Mouse (Mus musculus) embryo, embryonic 11 days (tissue): ENCODE data around the gene St8sia6.

Experiments
- DNase-seq: peaks from one replicate; pipeline ENCODE4 v3.0.0-alpha.2; 2015

St8sia6 gene

GRCm38 (mm10) chr2:13760366-13760765, 33.5 kb downstream of the St8sia6 start:
- DNase-seq, result no peak

GRCm38 (mm10) chr2:13757412-13757811, 36.5 kb downstream of the St8sia6 start:
- DNase-seq, result no peak

- DNase-seq, result no peak
Measured at GRCm38 (mm10) chr2:13755733-13756132, 38.1 kb downstream of the St8sia6 start.

DNA sequence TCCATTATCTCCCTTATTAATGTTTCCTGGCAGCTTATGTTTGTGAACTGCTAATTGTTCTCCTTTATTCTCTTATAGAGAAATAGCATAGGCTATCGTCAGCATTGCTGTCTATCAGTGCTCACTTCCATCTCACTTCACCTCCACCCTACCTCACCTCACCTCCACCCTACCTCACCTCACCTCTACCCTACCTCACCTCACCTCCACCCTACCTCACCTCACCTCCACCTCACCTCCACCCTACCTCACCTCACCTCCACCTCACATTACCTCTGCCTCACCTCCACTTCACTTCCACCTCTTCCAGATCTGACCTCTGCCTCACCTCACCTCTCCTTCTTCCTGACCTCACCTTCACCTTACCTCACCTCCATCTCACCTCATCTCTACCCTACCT, 42.2 kb downstream of the St8sia6 start:
- no peak for DNase-seq

- DNase-seq, result no peak
Measured at GRCm38 (mm10) chr2:13750777-13751176, 43.1 kb downstream of the St8sia6 start.

DNA sequence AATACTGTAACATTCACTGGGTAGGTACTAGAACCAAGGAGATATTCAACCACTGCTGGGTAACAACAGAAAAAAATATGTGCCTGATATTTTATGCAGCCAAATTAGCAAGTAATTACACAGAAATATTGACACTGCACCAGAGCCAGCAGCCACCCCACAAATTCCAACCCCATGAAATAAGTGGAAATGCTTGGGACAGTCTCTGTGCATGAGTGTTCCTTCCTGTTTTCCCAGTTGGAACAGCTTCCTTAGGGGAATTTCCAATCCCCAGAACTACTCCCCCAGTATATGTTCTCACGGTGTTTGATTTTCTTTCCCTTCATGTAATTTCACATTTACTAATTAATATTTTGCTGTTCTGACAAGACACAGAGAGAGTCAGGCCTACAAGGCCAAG, 43.8 kb downstream of the St8sia6 start:
- DNase-seq, result no peak

DNA sequence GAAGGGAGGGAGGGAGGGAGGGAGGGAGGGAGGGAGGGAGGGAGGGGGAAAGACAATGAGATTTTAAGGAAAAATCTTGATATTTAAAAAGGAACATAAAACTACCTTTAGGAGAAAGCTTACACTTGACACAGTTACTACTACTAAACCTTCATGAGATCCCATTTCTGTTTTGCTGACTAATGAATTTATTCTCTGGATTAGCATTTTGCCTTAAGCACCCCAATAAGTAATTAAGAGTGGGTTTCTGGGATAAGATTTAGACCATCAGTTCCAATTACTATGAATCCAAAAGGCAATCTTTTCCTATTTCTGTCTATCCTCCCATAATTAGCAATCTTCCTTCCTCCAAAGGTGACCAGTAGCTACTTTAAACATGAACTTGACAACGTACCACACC, 44.7 kb downstream of the St8sia6 start:
- DNase-seq, result no peak

GRCm38 (mm10) chr2:13747576-13747975, 46.3 kb downstream of the St8sia6 start:
- no peak for DNase-seq

- DNase-seq, result no peak
Measured at GRCm38 (mm10) chr2:13746023-13746422, 47.8 kb downstream of the St8sia6 start.

DNA sequence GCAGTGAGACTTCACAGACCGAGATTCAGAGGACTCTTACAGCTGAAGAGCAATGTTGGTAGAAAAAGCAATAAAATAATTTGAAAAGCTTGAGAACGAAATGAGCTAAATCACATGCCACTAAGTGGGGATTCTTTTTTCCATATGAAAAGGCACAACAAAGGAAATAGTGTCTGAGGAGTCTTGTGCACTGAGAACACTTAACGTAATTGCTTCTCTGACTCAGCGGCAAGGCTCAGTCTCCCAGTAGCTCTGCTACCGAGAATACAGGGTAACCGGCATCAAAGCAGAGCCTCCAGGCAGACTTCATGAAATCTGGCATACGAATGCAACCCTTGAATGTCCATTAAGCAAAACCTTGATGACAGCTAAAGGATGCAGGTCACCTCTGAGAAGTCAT, 55.2 kb downstream of the St8sia6 start:
- peak; percentile 4 for DNase-seq

GRCm38 (mm10) chr2:13727901-13728300, 66.0 kb downstream of the St8sia6 start:
- no peak for DNase-seq

DNA sequence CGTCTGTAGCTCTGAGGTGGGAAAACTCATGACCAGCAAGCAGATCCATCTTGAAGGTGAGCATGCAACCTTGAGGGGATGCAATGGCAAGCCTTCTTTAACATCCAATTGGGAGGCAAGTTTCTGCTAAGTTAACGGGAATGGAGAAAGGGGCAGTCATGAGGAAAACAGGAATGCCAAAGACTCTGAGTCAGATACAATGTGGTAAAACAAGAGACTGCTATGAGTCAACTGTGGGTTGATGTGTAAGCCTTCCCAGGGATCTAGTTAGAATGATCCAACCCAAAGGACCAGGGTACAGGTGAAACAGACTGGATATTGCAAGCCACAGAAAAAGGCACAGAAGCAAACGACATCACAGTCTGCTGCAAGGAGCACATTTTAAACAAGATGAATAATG, 68.3 kb downstream of the St8sia6 start:
- DNase-seq, result no peak

- no peak for DNase-seq
Measured at GRCm38 (mm10) chr2:13722241-13722640, 71.6 kb downstream of the St8sia6 start.

DNA sequence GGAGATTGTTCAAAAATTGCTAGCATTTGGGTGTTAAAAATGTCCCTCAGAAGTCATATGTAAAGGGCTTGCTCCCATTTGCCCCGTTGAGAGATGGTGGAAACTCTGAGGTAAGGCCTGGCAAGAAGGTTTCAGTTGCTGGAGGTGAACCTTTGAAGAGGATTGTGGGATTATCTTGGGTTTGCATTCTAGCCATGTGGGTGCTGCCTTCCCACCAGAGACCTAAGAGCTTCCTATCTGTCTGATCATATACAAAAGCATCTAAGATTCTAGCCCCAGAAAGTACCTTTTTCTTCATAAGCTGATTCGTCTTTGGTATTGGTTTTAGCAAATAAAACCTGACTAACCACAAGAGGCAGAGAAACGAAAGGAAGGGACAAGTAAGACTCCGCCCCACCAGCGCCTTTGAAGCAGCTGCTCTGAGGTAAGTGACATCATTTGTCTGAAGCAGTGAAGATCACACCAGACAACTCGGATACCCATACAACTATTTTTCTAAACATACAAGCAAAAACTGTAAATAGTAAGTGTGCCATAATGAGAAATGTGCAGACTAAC, 75.2 kb downstream of the St8sia6 start:
- DNase-seq, result no peak

DNA sequence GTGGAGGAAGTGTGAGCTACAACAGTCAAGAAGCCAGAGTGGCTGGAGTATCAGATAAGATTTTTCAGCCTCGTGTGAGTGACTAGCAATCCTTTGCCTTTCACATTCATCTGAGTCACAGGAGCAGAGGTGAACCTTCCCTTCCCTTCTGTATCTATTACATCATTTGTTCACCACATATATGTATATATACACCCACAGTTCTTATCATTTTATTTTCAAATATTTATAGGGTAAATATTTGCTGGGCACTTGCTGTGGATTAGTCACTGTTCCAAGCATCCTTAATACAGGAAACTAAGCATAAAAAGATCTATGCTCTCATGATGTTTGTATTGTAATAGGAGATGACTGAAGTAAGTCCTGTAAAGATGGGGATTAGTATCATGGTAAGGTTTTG, 85.1 kb downstream of the St8sia6 start:
- DNase-seq, result no peak

- DNase-seq, result no peak
Measured at GRCm38 (mm10) chr2:13697514-13697913, 96.3 kb downstream of the St8sia6 start.

DNA sequence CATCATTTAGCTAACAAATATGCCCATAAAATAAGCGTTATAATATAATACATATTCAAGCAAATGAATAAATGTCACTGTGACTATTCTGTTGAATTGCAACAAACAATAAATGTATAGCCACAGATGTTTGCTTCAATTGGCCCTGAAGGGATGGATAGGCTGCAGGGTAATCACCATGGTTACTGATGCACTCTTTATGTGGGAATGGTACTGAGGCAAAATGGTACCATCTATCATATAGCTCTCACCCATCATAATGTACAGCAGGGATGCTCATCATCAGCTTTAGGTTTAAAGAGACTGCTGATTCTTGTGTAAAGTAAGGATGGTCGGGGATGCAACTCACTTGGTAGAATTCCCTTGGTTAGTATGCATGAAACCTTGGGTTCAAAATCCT, 99.4 kb downstream of the St8sia6 start:
- DNase-seq, result no peak

GRCm38 (mm10) chr2:13684380-13684779, 109.5 kb downstream of the St8sia6 start:
- no peak for DNase-seq

DNA sequence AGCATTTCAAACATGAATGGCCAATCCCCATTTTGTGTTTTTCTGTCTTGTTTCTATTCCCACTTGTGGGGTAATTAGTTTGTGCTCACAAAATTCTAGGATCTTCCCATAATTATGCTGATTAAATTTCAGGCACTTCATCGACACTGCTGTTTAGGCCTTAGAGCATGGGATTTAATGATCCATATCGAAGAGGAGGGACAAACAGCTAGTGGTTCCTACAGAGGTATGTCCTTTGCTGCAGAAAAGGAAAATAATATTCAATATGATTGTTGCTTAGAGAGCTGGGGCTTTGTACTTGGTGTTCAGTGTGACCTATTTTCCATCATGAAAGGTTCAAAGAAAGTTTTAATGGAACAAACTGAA, 110.7 kb downstream of the St8sia6 start:
- DNase-seq, result no peak

GRCm38 (mm10) chr2:13682488-13683204, 111.2 kb downstream of the St8sia6 start:
- no peak for DNase-seq

DNA sequence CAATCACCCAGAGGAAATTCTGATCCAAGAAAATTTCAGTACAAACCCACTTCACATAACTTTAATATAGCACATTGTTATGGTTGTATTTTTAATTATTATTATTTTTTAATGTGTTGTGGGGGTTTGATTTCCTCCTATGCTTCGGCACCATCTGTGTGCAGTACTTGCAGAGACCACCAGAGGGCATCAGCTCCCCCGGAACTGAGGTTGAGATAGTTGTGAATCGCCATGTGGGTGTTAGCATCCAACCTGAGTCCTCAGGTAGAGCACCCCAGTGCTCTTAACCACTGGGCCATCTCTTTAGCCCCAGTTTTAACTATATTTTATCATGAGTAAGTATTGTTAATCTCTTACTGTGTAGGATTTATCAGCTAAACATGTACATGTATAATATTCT, 120.9 kb downstream of the St8sia6 start:
- no peak for DNase-seq

DNA sequence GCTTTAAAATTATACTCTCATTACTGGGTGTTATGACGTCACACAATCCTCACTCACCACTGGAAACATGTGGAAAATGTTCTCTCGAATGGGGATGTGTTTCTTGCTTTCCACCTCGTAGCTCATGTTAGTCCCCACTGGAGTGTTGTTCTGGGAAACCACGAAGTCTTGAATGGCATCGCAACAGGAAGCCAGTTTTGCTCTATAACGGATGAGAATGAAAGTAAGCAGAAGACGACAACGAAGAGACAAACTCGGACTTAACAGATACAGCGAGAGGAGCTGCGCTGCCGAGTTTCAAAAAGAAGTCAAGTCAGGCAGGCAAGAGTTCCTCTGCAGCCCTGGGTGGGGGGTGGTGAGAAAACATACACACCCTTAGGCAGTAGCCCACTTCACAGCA, 121.4 kb downstream of the St8sia6 start:
- DNase-seq, result no peak

GRCm38 (mm10) chr2:13634866-13635265, 159.0 kb downstream of the St8sia6 start:
- no peak for DNase-seq

DNA sequence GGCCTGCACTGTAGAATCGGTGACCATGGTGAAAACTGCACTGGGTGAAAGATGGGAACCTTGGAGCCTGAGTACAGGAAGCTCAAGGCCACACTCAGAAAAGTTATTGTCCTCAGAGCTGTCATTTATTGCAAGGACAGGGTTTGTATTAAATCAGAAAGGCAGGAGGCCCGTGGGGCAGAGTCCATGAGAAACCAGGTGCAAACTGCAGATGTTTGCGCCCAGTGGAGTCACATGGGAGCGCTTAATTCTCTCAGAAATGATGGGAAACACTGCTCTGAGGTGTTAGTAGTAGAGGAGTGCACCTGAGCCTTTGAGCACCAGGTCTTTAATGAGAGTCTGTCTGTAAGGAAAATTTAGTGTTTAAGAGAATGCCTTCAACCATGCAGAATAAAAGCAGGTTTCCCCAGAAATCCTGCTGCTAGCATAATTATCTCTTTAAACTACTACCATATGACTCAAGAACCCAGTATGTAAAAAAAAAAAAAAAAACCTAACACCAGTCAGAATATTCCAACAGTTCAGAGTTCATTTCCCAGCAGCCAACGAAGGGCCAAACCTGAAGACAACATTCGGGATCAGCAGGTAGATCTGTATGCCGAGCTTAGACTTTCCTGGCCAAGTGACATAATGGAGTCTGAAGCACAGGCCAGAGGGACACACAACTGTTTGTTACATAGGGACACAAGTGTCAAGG, 163.6 kb downstream of the St8sia6 start:
- DNase-seq, result peak; percentile 11
